Mouse (Mus musculus) forebrain, embryonic 14.5 days (tissue): ENCODE measurements around the gene Kmt2d. TPM values are rescaled to one million over a fixed set of nuclear protein-coding genes. Genes with fewer than 3 reads are reported as not detected.

Experiments used
- ATAC-seq: fragments of 200-750 bp; cut with Nextera tagmentation; 2 replicates; pipeline ENCODE4 v1.8.0; 2017; ENCODE audit warnings: mild to moderate bottlenecking, moderate library complexity
- DNase-seq: peaks from one replicate; pipeline ENCODE4 v3.0.0-alpha.2; 2015; ENCODE audit warnings: low spot score
- H3K27ac ChIP-seq: fragments of 300-500 bp; sonication (generic); 2 replicates; pipeline ENCODE4 v1.5.1; 2014; ENCODE audit warnings: low read depth, mild to moderate bottlenecking, control low read depth, low read length, moderate library complexity
- H3K27me3 ChIP-seq: fragments of 300-500 bp; sonication (generic); replicated peaks from 2 replicates; pipeline ENCODE4 v1.6.1; 2014; ENCODE audit warnings: low read length, control low read depth, mixed read lengths; ENCODE audit not compliant: control insufficient read depth, insufficient read depth
- H3K36me3 ChIP-seq: fragments of 300-500 bp; sonication (generic); 2 replicates; pipeline ENCODE4 v1.6.1; 2014; ENCODE audit warnings: low read length, control low read depth; ENCODE audit not compliant: control insufficient read depth, insufficient read depth
- H3K4me1 ChIP-seq: fragments of 300-500 bp; sonication (generic); 2 replicates; pipeline ENCODE4 v1.6.1; 2014; ENCODE audit warnings: antibody characterized with exemption, low read length, control low read depth; ENCODE audit not compliant: control insufficient read depth, insufficient read depth
- H3K4me2 ChIP-seq: fragments of 300-500 bp; sonication (generic); 2 replicates; pipeline ENCODE4 v1.6.1; 2014; ENCODE audit warnings: mild to moderate bottlenecking, control low read depth, low read length
- H3K4me3 ChIP-seq: fragments of 300-500 bp; sonication (generic); 2 replicates; pipeline ENCODE4 v1.5.1; 2014; ENCODE audit warnings: low read depth, low read length, control low read depth
- H3K9ac ChIP-seq: fragments of 300-500 bp; sonication (generic); 2 replicates; pipeline ENCODE4 v1.6.1; 2014; ENCODE audit warnings: mild to moderate bottlenecking, low read length, control low read depth, moderate library complexity
- H3K9me3 ChIP-seq: fragments of 300-500 bp; sonication (generic); replicated peaks from 2 replicates; pipeline ENCODE4 v1.6.1; 2016; ENCODE audit warnings: low read length, control low read depth, mixed read lengths; ENCODE audit not compliant: control insufficient read depth
- WGBS: fragments of 180-500 bp; shearing (Covaris S2); extraction: QIAGEN DNeasy Blood & Tissue Kit; methylation state at CpG from one replicate; pipeline ENCODE4 v1.1.7; 2014; 5-methylcytosine and 5-hydroxymethylcytosine counted together
- polyA plus RNA-seq: library from polyadenylated mRNA; unstranded; fragments of >200 nt; fragmentation: Nextera tagmentation; extraction: Ambion mirVana; gene quantifications from 2 replicates; pipeline ENCODE4 v1.2.1, GENCODE M21; 2014

Gene Kmt2d
- polyA plus RNA-seq, 1 experiment from 2014 or later = 8.0 TPM

- peaks cover 15% of the 10 kb centered on the region; the same call in 1 of the 2 replicates for H3K4me1 ChIP-seq
- no peak overlapping the region for H3K4me2 ChIP-seq
- 53% methylated on average over 6 of the region's 6 CpGs for WGBS
- H3K4me3 ChIP-seq = no peak overlapping the region
- H3K36me3 ChIP-seq = no peaks in the 10 kb centered on the region
- ATAC-seq (peak; percentile 68), DNase-seq (peak; percentile 90)
- no peak overlapping the region for H3K9ac ChIP-seq
- no peak overlapping the region for H3K27ac ChIP-seq
- H3K9me3 ChIP-seq = no peaks in the 10 kb centered on the region
- H3K27me3 ChIP-seq = peaks cover 53% of the 10 kb centered on the region
Observed at GRCm38 (mm10) chr15:98891907-98892606, 21.1 kb upstream of the Kmt2d start.

DNA sequence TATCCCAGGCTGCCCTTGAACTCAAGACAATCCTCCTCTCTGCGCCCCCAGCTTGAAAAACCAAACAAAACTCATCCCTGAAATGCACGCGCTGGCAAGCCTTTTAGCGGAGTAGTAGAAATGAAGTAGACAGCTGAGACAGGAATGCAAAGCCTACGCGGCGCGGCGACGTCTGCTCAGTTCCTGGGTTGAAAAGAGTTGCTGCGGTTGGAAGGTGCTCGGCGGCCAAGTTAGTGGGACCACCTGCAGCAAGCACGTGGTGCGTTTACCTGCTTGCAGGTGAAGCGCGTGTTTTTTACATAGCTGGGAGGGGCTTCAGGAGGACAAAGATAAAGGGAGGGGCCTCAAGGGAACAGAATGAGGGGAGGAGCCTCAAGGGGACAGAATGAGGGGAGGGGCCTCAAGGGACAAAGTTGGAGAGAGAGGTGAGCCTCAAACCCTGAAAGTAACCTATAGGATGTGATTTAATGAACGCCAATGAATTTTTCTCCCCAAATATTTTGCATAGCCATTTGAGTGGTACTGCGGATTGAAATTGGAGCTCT, 20.3 kb upstream of the Kmt2d start:
- H3K9me3 ChIP-seq = no peaks in the 10 kb centered on the region
- no peak overlapping the region for H3K4me3 ChIP-seq
- DNase-seq = no peak
- H3K9ac ChIP-seq = no peak overlapping the region
- peaks cover 15% of the 10 kb centered on the region; the same call in 1 of the 2 replicates for H3K4me1 ChIP-seq
- 11% methylated on average over 19 of the region's 19 CpGs for WGBS
- ATAC-seq = no peak
- no peaks in the 10 kb centered on the region for H3K36me3 ChIP-seq
- H3K27ac ChIP-seq = no peak overlapping the region
- peaks cover 45% of the 10 kb centered on the region for H3K27me3 ChIP-seq
- no peak overlapping the region for H3K4me2 ChIP-seq

- H3K27me3 ChIP-seq = peaks cover 8% of the 10 kb centered on the region
- no peaks in the 10 kb centered on the region for H3K4me1 ChIP-seq
- no peak for DNase-seq
- no peaks in the 10 kb centered on the region for H3K36me3 ChIP-seq
- no peaks in the 10 kb centered on the region for H3K9me3 ChIP-seq
- no peak overlapping the region for H3K4me3 ChIP-seq
- WGBS = 75% methylated on average over 7 of the region's 7 CpGs
- H3K4me2 ChIP-seq = no peak overlapping the region
- no peak for ATAC-seq
- H3K9ac ChIP-seq = no peak overlapping the region
- H3K27ac ChIP-seq = no peak overlapping the region
Observed at GRCm38 (mm10) chr15:98887526-98887925, 16.5 kb upstream of the Kmt2d start.

GRCm38 (mm10) chr15:98886667-98887387, 15.8 kb upstream of the Kmt2d start:
- Histone ChIP-seq H3K27me3 (peaks cover 6% of the 10 kb centered on the region; the same call in 1 of the 2 replicates), H3K4me3 (no peak overlapping the region), H3K4me1 (peaks cover under 1% of the 10 kb centered on the region; the same call in 1 of the 2 replicates), H3K9ac (no peak overlapping the region), H3K4me2 (no peak overlapping the region), H3K27ac (no peak overlapping the region), H3K36me3 (no peaks in the 10 kb centered on the region), H3K9me3 (no peaks in the 10 kb centered on the region)
- ATAC-seq = no peak
- DNase-seq = no peak
- WGBS = 74% methylated on average over 8 of the region's 8 CpGs

DNA sequence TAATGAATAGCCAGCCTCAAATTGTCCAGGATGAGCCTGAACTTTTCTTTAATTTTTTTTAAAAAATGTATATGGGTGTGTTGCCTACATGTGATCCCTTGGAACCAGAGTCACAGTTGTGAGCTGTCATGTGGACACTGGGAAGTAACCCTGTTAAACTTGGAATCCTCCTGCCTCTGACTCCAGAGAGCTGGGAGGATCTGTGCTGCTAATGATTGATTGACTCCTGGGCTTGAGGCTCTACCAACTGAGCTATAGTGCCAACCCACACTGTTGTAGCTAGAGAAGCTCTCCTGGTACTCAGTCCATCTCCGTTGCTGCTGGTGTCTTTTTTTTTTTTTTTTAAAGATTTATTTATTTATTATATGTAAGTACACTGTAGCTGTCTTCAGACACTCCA, 13.1 kb upstream of the Kmt2d start:
- no peak overlapping the region for H3K4me3 ChIP-seq
- H3K4me1 ChIP-seq = peaks cover 10% of the 10 kb centered on the region
- 68% methylated on average over 1 of the region's 1 CpGs for WGBS
- H3K9me3 ChIP-seq = no peaks in the 10 kb centered on the region
- H3K36me3 ChIP-seq = no peaks in the 10 kb centered on the region
- H3K27me3 ChIP-seq = no peaks in the 10 kb centered on the region
- no peak overlapping the region for H3K27ac ChIP-seq
- no peak overlapping the region for H3K9ac ChIP-seq
- ATAC-seq (no peak), DNase-seq (no peak)
- H3K4me2 ChIP-seq = no peak overlapping the region

DNA sequence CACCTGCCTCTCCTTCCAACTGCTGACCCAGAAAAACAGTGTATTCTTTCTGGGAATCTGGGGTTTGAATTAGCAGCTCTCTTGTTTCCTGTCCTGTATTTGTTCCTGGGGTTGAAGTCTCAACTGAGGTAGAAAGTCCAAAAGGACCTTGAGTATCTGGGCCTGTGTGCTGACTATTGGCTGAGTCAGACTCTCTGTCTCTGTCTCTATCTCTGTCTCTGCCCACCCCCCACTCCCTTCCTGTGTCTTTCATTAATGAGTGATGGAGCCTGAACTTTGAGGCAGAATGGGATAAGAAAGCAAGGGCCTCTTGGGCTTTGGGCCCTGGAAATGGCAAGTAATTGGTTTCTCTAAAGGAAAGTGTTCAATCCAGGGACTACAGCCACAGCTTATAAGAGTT, 12.7 kb upstream of the Kmt2d start:
- Histone ChIP-seq H3K4me2 (no peak overlapping the region), H3K36me3 (no peaks in the 10 kb centered on the region), H3K4me1 (peaks cover 10% of the 10 kb centered on the region), H3K9ac (no peak overlapping the region), H3K27ac (no peak overlapping the region), H3K9me3 (no peaks in the 10 kb centered on the region), H3K27me3 (no peaks in the 10 kb centered on the region), H3K4me3 (no peak overlapping the region)
- ATAC-seq (no peak), DNase-seq (no peak)

DNA sequence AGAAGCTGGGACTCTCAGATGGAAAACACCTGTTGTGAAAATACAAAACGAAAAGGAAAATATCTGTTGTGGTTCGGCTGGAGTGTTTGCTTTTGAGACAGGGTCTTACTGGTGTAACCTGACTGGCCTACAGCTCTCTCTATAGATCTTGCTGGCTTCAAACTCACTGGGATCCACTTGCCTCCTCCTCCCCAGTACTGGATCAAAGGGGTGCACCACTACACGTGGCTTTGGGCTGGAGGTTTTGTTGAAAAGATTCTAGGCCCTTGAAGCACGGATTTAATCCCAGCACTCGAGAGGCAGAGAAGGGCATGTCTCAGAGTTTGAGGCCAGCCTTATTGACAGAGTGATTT, 10.6 kb upstream of the Kmt2d start:
- peak overlapping the region; percentile 17; the same call in 1 of the 2 replicates for H3K9ac ChIP-seq
- no peaks in the 10 kb centered on the region for H3K27me3 ChIP-seq
- H3K4me3 ChIP-seq = peak overlapping the region; percentile 53
- no peaks in the 10 kb centered on the region for H3K9me3 ChIP-seq
- ATAC-seq (peak; percentile 56), DNase-seq (no peak)
- peaks cover 11% of the 10 kb centered on the region; the same call in 1 of the 2 replicates for H3K36me3 ChIP-seq
- peak overlapping the region; percentile 81 for H3K4me2 ChIP-seq
- under 1% methylated on average over 5 of the region's 5 CpGs for WGBS
- H3K4me1 ChIP-seq = peaks cover 10% of the 10 kb centered on the region
- H3K27ac ChIP-seq = no peak overlapping the region

DNA sequence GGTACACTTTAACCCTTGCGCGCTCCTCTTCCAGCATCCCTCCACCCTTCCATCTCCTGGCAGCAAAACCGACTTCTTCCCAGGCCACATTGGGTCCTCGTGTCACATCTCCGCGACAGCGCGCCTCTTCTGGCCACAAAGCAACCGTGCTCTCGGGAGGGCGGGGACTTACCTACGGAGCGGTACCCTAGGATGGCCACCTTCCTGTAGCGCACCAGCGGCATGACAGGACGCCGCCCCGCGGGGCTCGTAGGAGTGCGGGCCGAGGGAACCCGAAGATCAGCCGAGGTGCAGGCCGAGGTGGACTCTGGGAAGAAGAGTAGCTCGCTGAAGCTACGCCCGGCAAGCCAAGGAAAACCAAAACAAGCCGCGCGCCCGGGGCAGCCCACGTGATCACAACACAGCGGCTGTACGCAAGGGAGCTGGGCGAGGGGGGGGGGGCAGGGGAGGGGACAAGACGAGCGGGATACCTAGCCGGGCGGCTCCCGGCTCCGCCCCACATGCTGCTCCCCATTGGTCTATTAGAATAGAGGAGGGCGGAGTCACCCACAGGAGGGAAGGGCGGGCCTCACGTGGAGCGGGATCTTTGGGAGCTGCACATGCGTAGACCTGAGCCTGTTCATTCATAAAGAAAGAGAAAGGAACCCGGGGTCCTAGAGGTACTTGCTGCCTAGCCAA, 10.1 kb upstream of the Kmt2d start:
- H3K9ac ChIP-seq = peak overlapping the region; percentile 74
- no peaks in the 10 kb centered on the region for H3K9me3 ChIP-seq
- peak overlapping the region; percentile 81 for H3K4me2 ChIP-seq
- peaks cover 10% of the 10 kb centered on the region for H3K4me1 ChIP-seq
- peak; percentile 98 for ATAC-seq
- H3K36me3 ChIP-seq = peaks cover 16% of the 10 kb centered on the region; the same call in 1 of the 2 replicates
- H3K27me3 ChIP-seq = no peaks in the 10 kb centered on the region
- H3K4me3 ChIP-seq = peak overlapping the region; percentile 53
- DNase-seq = peak; percentile 99
- WGBS = under 1% methylated on average over 45 of the region's 48 CpGs
- peak overlapping the region; percentile 81 for H3K27ac ChIP-seq
